ENCODE assay signal across 17 mouse cellular contexts in genomic region chr1:180169161-180169560, GRCm38 (mm10).
"Had no signal": no experiment of that assay in that cellular context is flagged by ENCODE, and none has a peak within 500 bp of the region (broad histone marks: within the 10 kb centered on the region; RNA-seq: fewer than 3 reads in every experiment).

No protein-coding gene starts in this region.

- DNase-seq: lung, adult 2 months; lung, postnatal 14 days; lung, postnatal 36 days; right cerebral cortex, postnatal 14 days; thymus, adult 2 months; thymus, postnatal 25 days; thymus, postnatal 4 days had no signal

- H3K27me3 ChIP-seq: lung, embryonic 15.5 days; midbrain, embryonic 13.5 days; midbrain, embryonic 15.5 days; neural tube, embryonic 12.5 days; stomach, embryonic 15.5 days had no signal

- H3K27ac ChIP-seq: lung, embryonic 15.5 days; macrophage; midbrain, embryonic 13.5 days; midbrain, embryonic 15.5 days; neural tube, embryonic 12.5 days; stomach, embryonic 15.5 days; stomach, postnatal 0 days had no signal

- H3K4me1 ChIP-seq: lung, embryonic 15.5 days; midbrain, embryonic 13.5 days; midbrain, embryonic 15.5 days; neural tube, embryonic 12.5 days; stomach, embryonic 15.5 days had no signal

- H3K9me3 ChIP-seq: lung, embryonic 15.5 days; midbrain, embryonic 13.5 days; midbrain, embryonic 15.5 days; neural tube, embryonic 12.5 days; stomach, embryonic 15.5 days had no signal

- H3K4me2 ChIP-seq: lung, embryonic 15.5 days; midbrain, embryonic 11.5 days; midbrain, embryonic 13.5 days; midbrain, embryonic 15.5 days; neural tube, embryonic 12.5 days; stomach, embryonic 15.5 days had no signal

- H3K4me3 ChIP-seq: lung, embryonic 15.5 days; megakaryocyte, embryonic 14.5 days; midbrain, embryonic 13.5 days; midbrain, embryonic 15.5 days; neural tube, embryonic 12.5 days; stomach, embryonic 15.5 days had no signal

- ATAC-seq: lung, postnatal 0 days; midbrain, embryonic 13.5 days; midbrain, embryonic 15.5 days had no signal

- H3K9ac ChIP-seq: lung, embryonic 15.5 days; midbrain, embryonic 13.5 days; midbrain, embryonic 15.5 days; neural tube, embryonic 12.5 days; stomach, embryonic 15.5 days had no signal

- H3K36me3 ChIP-seq: lung, embryonic 15.5 days; midbrain, embryonic 15.5 days; stomach, embryonic 15.5 days had no signal
